Mouse (Mus musculus) erythroblast, embryonic 14.5 days (primary cell): ENCODE data around the gene Pyroxd1.

Source experiments
- GATA1 ChIP-seq: IDR thresholded peaks from 2 replicates; pipeline ENCODE4 v1.6.1; 2012; ENCODE audit warnings: low read length, inconsistent platforms, mixed read lengths
- TAL1 ChIP-seq: IDR thresholded peaks from 3 replicates; pipeline ENCODE4 v1.6.1; 2012; ENCODE audit warnings: low read length, inconsistent platforms, mixed read lengths

GRCm38 (mm10) chr6:142387755-142388271, 42.4 kb downstream of the Pyroxd1 start:
- no peak for TF ChIP-seq GATA1
- no peak for TF ChIP-seq TAL1
